Mouse (Mus musculus) testis, adult 2 months (tissue): ENCODE measurements around the gene Sh3gl1.

Experiments
- CTCF ChIP-seq: fragments of 200-500 bp; IDR thresholded peaks from 2 replicates; pipeline ENCODE4 v1.5.1; 2012; ENCODE audit warnings: low read depth, mild to moderate bottlenecking, inconsistent platforms, low read length, moderate library complexity; ENCODE audit not compliant: control insufficient read depth, insufficient read depth, insufficient replicate concordance
- POLR2A ChIP-seq: fragments of 200-500 bp; IDR thresholded peaks from 2 replicates; pipeline ENCODE4 v1.6.1; 2012; ENCODE audit warnings: low read depth, mild to moderate bottlenecking, inconsistent platforms, low read length, moderate library complexity; ENCODE audit not compliant: control insufficient read depth

GRCm38 (mm10) chr17:56039345-56039744 is 2.9 kb upstream of the Sh3gl1 start:
- TF ChIP-seq CTCF = no peak
- TF ChIP-seq POLR2A = no peak
